In genomic region chr6:121173471-121173870, GRCm38 (mm10) we compare ENCODE assay signal across 17 mouse cellular contexts. TPM values are rescaled to one million over a fixed set of nuclear protein-coding genes. Genes with fewer than 3 reads are reported as not detected.
A peak's percentile ranks its signal among the peaks of the same experiment; 100 is the strongest.
DNase-seq lines count a peak whose midpoint lies in the region; ATAC-seq and TF ChIP-seq lines count a peak whose summit lies in the region.
"Had no signal": no experiment of that assay in that cellular context is flagged by ENCODE, and none has a peak within 500 bp of the region (broad histone marks: within the 10 kb centered on the region; RNA-seq: fewer than 3 reads in every experiment).

No protein-coding gene starts in this region.

- H3K27ac ChIP-seq in forebrain, embryonic 10.5 days, result peak overlapping the region; percentile 5; the same call in 1 of the 2 replicates
- no peak overlapping the region for H3K27ac ChIP-seq in forebrain, embryonic 16.5 days (ENCODE audit: low read length)
- no peak overlapping the region for H3K27ac ChIP-seq in intestine, embryonic 15.5 days
- H3K27ac ChIP-seq in intestine, postnatal 0 days (ENCODE audit: low read depth, low read length), result no peak overlapping the region
- no peak overlapping the region for H3K27ac ChIP-seq in intestine, embryonic 16.5 days (ENCODE audit: low read length)
- H3K27ac ChIP-seq in stomach, postnatal 0 days (replicated peaks), result peak overlapping the region; percentile 41; the same call in 1 of the 2 replicates
- H3K27ac ChIP-seq: hindbrain, embryonic 12.5 days; layer of hippocampus, adult 2 months; liver, embryonic 14.5 days; midbrain, embryonic 15.5 days had no signal

- no peak for TF ChIP-seq EP300 in stomach, postnatal 0 days (optimal IDR thresholded peaks at IDR 0.05)

- no peak overlapping the region for H3K4me3 ChIP-seq in forebrain, embryonic 10.5 days
- no peak overlapping the region for H3K4me3 ChIP-seq in forebrain, embryonic 16.5 days (replicated peaks; ENCODE audit: low read length)
- no peak overlapping the region for H3K4me3 ChIP-seq in intestine, embryonic 15.5 days (replicated peaks)
- H3K4me3 ChIP-seq in intestine, postnatal 0 days (ENCODE audit: low read depth, low read length), result no peak overlapping the region
- H3K4me3 ChIP-seq in intestine, embryonic 16.5 days (ENCODE audit: low read length), result no peak overlapping the region
- H3K4me3 ChIP-seq in stomach, postnatal 0 days (ENCODE audit: low read depth, low read length), result no peak overlapping the region
- H3K4me3 ChIP-seq: hindbrain, embryonic 12.5 days; layer of hippocampus, adult 2 months; megakaryocyte, embryonic 14.5 days; midbrain, embryonic 15.5 days had no signal

- H3K9me3 ChIP-seq in forebrain, embryonic 10.5 days, result no peaks in the 10 kb centered on the region
- H3K9me3 ChIP-seq in forebrain, embryonic 16.5 days (ENCODE audit: control insufficient read depth, low read length), result no peaks in the 10 kb centered on the region
- H3K9me3 ChIP-seq in intestine, embryonic 15.5 days, result no peaks in the 10 kb centered on the region
- no peaks in the 10 kb centered on the region for H3K9me3 ChIP-seq in intestine, postnatal 0 days (ENCODE audit: control insufficient read depth)
- no peaks in the 10 kb centered on the region for H3K9me3 ChIP-seq in intestine, embryonic 16.5 days (ENCODE audit: control insufficient read depth, low read length)
- no peaks in the 10 kb centered on the region for H3K9me3 ChIP-seq in stomach, postnatal 0 days (ENCODE audit: control insufficient read depth, low read length)
- H3K9me3 ChIP-seq: hindbrain, embryonic 12.5 days; midbrain, embryonic 15.5 days had no signal

- WGBS in forebrain, embryonic 10.5 days, result 77% methylated on average over 5 of the region's 5 CpGs
- WGBS in forebrain, embryonic 16.5 days, result 81% methylated on average over 5 of the region's 5 CpGs
- 39% methylated on average over 5 of the region's 5 CpGs for WGBS in intestine, embryonic 15.5 days
- WGBS in intestine, postnatal 0 days, result 53% methylated on average over 5 of the region's 5 CpGs
- WGBS in intestine, embryonic 16.5 days, result 42% methylated on average over 5 of the region's 5 CpGs
- 44% methylated on average over 5 of the region's 5 CpGs for WGBS in stomach, postnatal 0 days

- no peaks in the 10 kb centered on the region for H3K36me3 ChIP-seq in forebrain, embryonic 10.5 days (replicated peaks)
- no peaks in the 10 kb centered on the region for H3K36me3 ChIP-seq in forebrain, embryonic 16.5 days (ENCODE audit: control insufficient read depth, insufficient read depth)
- H3K36me3 ChIP-seq in intestine, embryonic 15.5 days, result no peaks in the 10 kb centered on the region
- no peaks in the 10 kb centered on the region for H3K36me3 ChIP-seq in intestine, postnatal 0 days (ENCODE audit: control insufficient read depth, insufficient read depth)
- H3K36me3 ChIP-seq in intestine, embryonic 16.5 days (ENCODE audit: control insufficient read depth, insufficient read depth, low read length), result no peaks in the 10 kb centered on the region
- H3K36me3 ChIP-seq in stomach, postnatal 0 days (ENCODE audit: control insufficient read depth, insufficient read depth, low read length), result no peaks in the 10 kb centered on the region
- H3K36me3 ChIP-seq: hindbrain, embryonic 12.5 days; midbrain, embryonic 15.5 days had no signal

- no peak overlapping the region for H3K9ac ChIP-seq in forebrain, embryonic 16.5 days (replicated peaks; ENCODE audit: low read depth, low read length)
- no peak overlapping the region for H3K9ac ChIP-seq in intestine, embryonic 15.5 days
- no peak overlapping the region for H3K9ac ChIP-seq in intestine, postnatal 0 days (ENCODE audit: low read depth, low read length)
- H3K9ac ChIP-seq in intestine, embryonic 16.5 days (ENCODE audit: low read depth, low read length), result peak overlapping the region; percentile 20; the same call in 1 of the 2 replicates
- H3K9ac ChIP-seq in stomach, postnatal 0 days (ENCODE audit: low read length), result no peak overlapping the region
- H3K9ac ChIP-seq: hindbrain, embryonic 12.5 days; liver, embryonic 14.5 days; midbrain, embryonic 15.5 days had no signal

- H3K4me1 ChIP-seq in forebrain, embryonic 10.5 days, result peaks cover 28% of the 10 kb centered on the region
- no peaks in the 10 kb centered on the region for H3K4me1 ChIP-seq in forebrain, embryonic 16.5 days (replicated peaks; ENCODE audit: control insufficient read depth, insufficient read depth, low read length)
- H3K4me1 ChIP-seq in intestine, embryonic 15.5 days (replicated peaks), result peaks cover 10% of the 10 kb centered on the region; the same call in 1 of the 2 replicates
- H3K4me1 ChIP-seq in intestine, postnatal 0 days (replicated peaks; ENCODE audit: control insufficient read depth, insufficient read depth, low read length), result peaks cover 5% of the 10 kb centered on the region; the same call in 1 of the 2 replicates
- peaks cover 11% of the 10 kb centered on the region for H3K4me1 ChIP-seq in intestine, embryonic 16.5 days (ENCODE audit: control insufficient read depth, insufficient read depth, low read length)
- H3K4me1 ChIP-seq in stomach, postnatal 0 days (replicated peaks; ENCODE audit: control insufficient read depth, insufficient read depth), result no peaks in the 10 kb centered on the region

- no peak for TF ChIP-seq CTCF in intestine, postnatal 0 days (IDR thresholded peaks at IDR 0.05; ENCODE audit: low read depth)
- TF ChIP-seq CTCF in stomach, postnatal 0 days (IDR thresholded peaks at IDR 0.05; ENCODE audit: low read depth), result 0 out of 2 replicates have a peak, but pooled peaks have one; percentile 8

- H3K4me2 ChIP-seq in forebrain, embryonic 16.5 days (ENCODE audit: low read length), result no peak overlapping the region
- 0 out of 2 replicates have a peak overlapping the region, but pooled peaks have one; percentile 7 for H3K4me2 ChIP-seq in intestine, embryonic 15.5 days (replicated peaks)
- H3K4me2 ChIP-seq in intestine, postnatal 0 days (replicated peaks; ENCODE audit: low read depth), result no peak overlapping the region
- no peak overlapping the region for H3K4me2 ChIP-seq in intestine, embryonic 16.5 days (ENCODE audit: low read depth, low read length)
- H3K4me2 ChIP-seq in stomach, postnatal 0 days (replicated peaks; ENCODE audit: low read depth), result peak overlapping the region; percentile 29
- H3K4me2 ChIP-seq: hindbrain, embryonic 12.5 days; midbrain, embryonic 15.5 days had no signal

- DNase-seq in forebrain, embryonic 10.5 days (ENCODE audit: extremely low spot score, low spot score), result no peak
- no peak for DNase-seq in stomach, postnatal 0 days (ENCODE audit: low spot score)
- no peak for DNase-seq in ovary, postnatal 10 days (ENCODE audit: low spot score)
- no peak for DNase-seq in thymus, postnatal 10 days (ENCODE audit: low spot score in 2 of 2)
- DNase-seq: cerebellum, adult 9-10 months; kidney, postnatal 10 days; right cerebral cortex, postnatal 14 days; thymus, adult 2 months had no signal

- H3K27me3 ChIP-seq in forebrain, embryonic 10.5 days (ENCODE audit: poor library complexity, severe bottlenecking), result no peaks in the 10 kb centered on the region
- no peaks in the 10 kb centered on the region for H3K27me3 ChIP-seq in forebrain, embryonic 16.5 days (replicated peaks; ENCODE audit: control insufficient read depth, insufficient read depth, low read length)
- H3K27me3 ChIP-seq in intestine, embryonic 15.5 days (replicated peaks), result no peaks in the 10 kb centered on the region; the same call in 1 of the 2 replicates
- H3K27me3 ChIP-seq in intestine, postnatal 0 days (replicated peaks; ENCODE audit: control insufficient read depth, insufficient read depth, low read length), result no peaks in the 10 kb centered on the region
- H3K27me3 ChIP-seq in intestine, embryonic 16.5 days (replicated peaks; ENCODE audit: control insufficient read depth, insufficient read depth, low read length), result no peaks in the 10 kb centered on the region
- no peaks in the 10 kb centered on the region for H3K27me3 ChIP-seq in stomach, postnatal 0 days (ENCODE audit: control insufficient read depth, insufficient read depth, low read length)
- H3K27me3 ChIP-seq: midbrain, embryonic 15.5 days had no signal

- ATAC-seq in forebrain, embryonic 16.5 days, result no peak
- ATAC-seq in intestine, embryonic 15.5 days, result no peak
- ATAC-seq in intestine, postnatal 0 days, result no peak
- ATAC-seq in intestine, embryonic 16.5 days, result no peak
- ATAC-seq in stomach, postnatal 0 days (ENCODE audit: low FRiP score, low TSS enrichment), result no peak
- ATAC-seq: midbrain, embryonic 15.5 days had no signal

RNA-seq across cellular contexts. Expression of gene Pex26, which starts 10.0 kb away (rescaled TPM):
- polyA plus RNA-seq in forebrain, embryonic 10.5 days (2016; fragmentation: Nextera tagmentation; extraction: Ambion mirVana), result 8.0 and 10.3 TPM in 2 replicates
- 15.9 and 16.1 TPM in 2 replicates for polyA plus RNA-seq in forebrain, embryonic 16.5 days (2015; fragmentation: Nextera tagmentation; extraction: Ambion mirVana)
- 13.6 and 13.7 TPM in 2 replicates for polyA plus RNA-seq in intestine, embryonic 15.5 days (2015; fragmentation: Nextera tagmentation; extraction: Ambion mirVana)
- 6.3 and 7.2 TPM in 2 replicates for polyA plus RNA-seq in intestine, postnatal 0 days (2015; fragmentation: Nextera tagmentation; extraction: Ambion mirVana)
- 13.4 and 14.8 TPM in 2 replicates for polyA plus RNA-seq in intestine, embryonic 16.5 days (2015; fragmentation: Nextera tagmentation; extraction: Ambion mirVana)
- polyA plus RNA-seq in stomach, postnatal 0 days (2015; fragmentation: Nextera tagmentation; extraction: Ambion mirVana), result 6.2 and 6.5 TPM in 2 replicates

RNA-seq across cellular contexts. Expression of gene Tuba8, which starts 37.0 kb away (rescaled TPM):
- polyA plus RNA-seq in forebrain, embryonic 10.5 days (2016; fragmentation: Nextera tagmentation; extraction: Ambion mirVana), result 0.40 and 0.54 TPM in 2 replicates
- 0.35 TPM in 1 of 2 replicates, not detected in the other for polyA plus RNA-seq in forebrain, embryonic 16.5 days (2015; fragmentation: Nextera tagmentation; extraction: Ambion mirVana)
- 0.49 and 0.56 TPM in 2 replicates for polyA plus RNA-seq in intestine, embryonic 15.5 days (2015; fragmentation: Nextera tagmentation; extraction: Ambion mirVana)
- 0.14 and 0.31 TPM in 2 replicates for polyA plus RNA-seq in intestine, postnatal 0 days (2015; fragmentation: Nextera tagmentation; extraction: Ambion mirVana)
- polyA plus RNA-seq in intestine, embryonic 16.5 days (2015; fragmentation: Nextera tagmentation; extraction: Ambion mirVana), result 0.44 and 0.68 TPM in 2 replicates
- polyA plus RNA-seq in stomach, postnatal 0 days (2015; fragmentation: Nextera tagmentation; extraction: Ambion mirVana), result 0.06 and 0.13 TPM in 2 replicates

RNA-seq across cellular contexts. Expression of gene Mical3, which starts 42.7 kb away (rescaled TPM):
- 8.4 and 9.0 TPM in 2 replicates for polyA plus RNA-seq in forebrain, embryonic 10.5 days (2016; fragmentation: Nextera tagmentation; extraction: Ambion mirVana)
- 27.1 and 35.5 TPM in 2 replicates for polyA plus RNA-seq in forebrain, embryonic 16.5 days (2015; fragmentation: Nextera tagmentation; extraction: Ambion mirVana)
- 6.7 and 7.7 TPM in 2 replicates for polyA plus RNA-seq in intestine, embryonic 15.5 days (2015; fragmentation: Nextera tagmentation; extraction: Ambion mirVana)
- 3.6 and 4.5 TPM in 2 replicates for polyA plus RNA-seq in intestine, postnatal 0 days (2015; fragmentation: Nextera tagmentation; extraction: Ambion mirVana)
- polyA plus RNA-seq in intestine, embryonic 16.5 days (2015; fragmentation: Nextera tagmentation; extraction: Ambion mirVana), result 4.8 and 5.5 TPM in 2 replicates
- 4.1 and 4.5 TPM in 2 replicates for polyA plus RNA-seq in stomach, postnatal 0 days (2015; fragmentation: Nextera tagmentation; extraction: Ambion mirVana)

Comparison
In these comparisons a context has a peak if more than half of its experiments do, and no peak if none do; other contexts are left out.
1. H3K27ac ChIP-seq: peak in forebrain, embryonic 10.5 days (single experiment) and stomach, postnatal 0 days (single experiment); none in forebrain, embryonic 16.5 days (single experiment), intestine, embryonic 15.5 days (single experiment), intestine, postnatal 0 days (single experiment) and intestine, embryonic 16.5 days (single experiment).
2. H3K4me2 ChIP-seq: peak in intestine, embryonic 15.5 days (single experiment) and stomach, postnatal 0 days (single experiment); none in forebrain, embryonic 16.5 days (single experiment), intestine, postnatal 0 days (single experiment) and intestine, embryonic 16.5 days (single experiment).